Mouse (Mus musculus) right cerebral cortex, postnatal 25 days (tissue): ENCODE measurements around the gene Rin1.
A peak's percentile ranks its signal among the peaks of the same experiment; 100 is the strongest.
"Not testable (repeated sequence)": the region's sequence is repeated elsewhere in the genome, so short reads cannot be mapped to it uniquely, and the experiment has no call there.

ENCODE experiments used
- DNase-seq: peaks from one replicate; pipeline ENCODE4 v3.0.0; 2022

Gene Rin1

DNA sequence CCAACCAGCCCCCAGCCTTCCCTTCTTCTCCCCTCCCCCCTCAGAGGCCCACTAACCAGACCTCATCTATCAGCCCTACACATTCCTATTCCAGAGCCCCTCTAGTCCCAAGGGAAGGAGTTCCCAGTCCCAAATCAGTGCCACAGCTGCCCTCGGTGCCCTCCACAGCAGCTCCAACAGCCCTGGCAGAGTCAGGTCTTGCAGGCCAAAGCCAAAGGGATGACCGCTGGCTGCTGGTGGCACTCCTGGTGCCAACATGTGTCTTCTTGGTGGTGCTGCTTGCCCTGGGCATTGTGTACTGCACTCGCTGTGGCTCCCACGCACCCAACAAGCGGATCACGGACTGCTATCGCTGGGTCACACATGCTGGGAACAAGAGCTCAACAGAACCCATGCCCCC lies 19.7 kb downstream of the Rin1 start:
- no peak for DNase-seq

DNA sequence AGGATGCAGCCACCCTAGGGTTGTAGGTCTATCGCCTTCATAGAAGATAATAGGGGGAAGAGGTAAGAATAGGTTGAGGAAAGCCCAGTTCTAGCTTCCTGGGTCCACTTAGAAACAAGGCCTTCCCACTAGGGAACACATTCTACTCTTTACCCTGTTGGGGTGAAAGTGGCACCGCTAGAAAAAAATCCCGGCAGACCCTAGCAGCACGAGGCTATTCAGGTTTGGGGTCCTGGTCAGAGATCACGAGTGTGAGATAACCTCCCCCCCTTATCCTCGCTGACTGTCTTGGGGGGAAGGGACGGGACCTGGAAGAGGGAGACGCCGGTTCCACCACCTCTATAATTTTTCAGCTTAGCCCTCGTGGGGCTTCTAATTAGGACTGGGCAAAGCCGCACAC lies 20.8 kb downstream of the Rin1 start:
- no peak for DNase-seq

GRCm38 (mm10) chr19:5071545-5072369 lies 21.5 kb downstream of the Rin1 start:
- DNase-seq: no peak

GRCm38 (mm10) chr19:5072389-5073019 lies 22.2 kb downstream of the Rin1 start:
- no peak for DNase-seq

DNA sequence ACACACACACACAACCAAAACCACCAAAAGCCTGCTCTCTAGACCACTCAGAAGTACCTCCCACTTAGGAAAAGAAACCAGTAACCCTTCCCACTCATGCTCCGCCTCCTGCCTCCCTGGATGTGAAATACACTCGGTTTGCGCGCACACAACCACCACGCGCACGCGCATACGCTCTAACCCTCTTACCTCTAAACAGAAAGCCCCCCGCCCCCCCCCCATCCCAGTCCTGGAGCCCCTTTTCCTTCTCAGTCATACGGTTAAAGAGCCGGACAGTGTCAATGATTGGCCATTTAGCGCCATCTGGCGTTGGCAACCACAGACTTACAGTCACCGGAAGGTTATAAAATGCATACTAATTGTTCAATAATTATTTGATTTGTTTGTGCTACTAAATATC lies 22.7 kb downstream of the Rin1 start:
- no peak for DNase-seq

DNA sequence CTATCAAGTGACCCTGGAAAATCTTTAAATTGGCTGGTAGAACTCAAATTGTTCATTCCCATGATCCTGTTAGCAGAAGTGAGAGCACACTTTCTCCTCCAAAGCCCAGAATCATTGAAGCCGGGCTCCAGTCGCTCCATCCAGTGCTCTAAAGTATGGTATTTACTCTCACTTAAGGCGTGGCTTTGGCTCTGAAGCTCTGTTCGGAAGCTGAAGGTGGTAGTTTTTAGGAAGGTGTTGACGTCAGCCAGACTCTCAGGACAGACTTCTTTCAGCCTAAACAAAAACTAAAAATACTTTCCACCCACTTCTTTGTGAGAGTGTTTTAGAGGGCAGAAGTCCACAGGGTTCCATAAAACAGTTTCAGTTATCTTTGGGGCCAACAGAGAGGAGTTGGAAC lies 23.2 kb downstream of the Rin1 start:
- no peak for DNase-seq

DNA sequence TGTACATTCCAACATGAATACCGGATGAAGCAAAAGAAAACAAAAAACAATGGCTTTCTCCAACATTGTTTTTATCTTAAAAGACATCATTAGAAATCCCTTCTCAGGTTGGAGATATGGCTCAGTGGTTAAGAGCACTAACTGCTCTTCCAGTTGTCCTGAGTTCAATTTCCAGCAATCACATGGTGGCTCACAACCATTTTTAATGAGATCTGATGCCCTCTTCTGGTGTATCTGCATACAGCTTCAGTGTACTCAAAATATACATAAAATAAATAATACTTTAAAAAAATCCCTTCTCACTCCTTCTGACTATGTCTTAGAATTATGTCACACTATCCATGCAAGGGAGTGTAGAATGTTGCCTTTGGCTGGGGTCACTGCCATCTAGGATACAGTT lies 29.0 kb downstream of the Rin1 start:
- no peak for DNase-seq

DNA sequence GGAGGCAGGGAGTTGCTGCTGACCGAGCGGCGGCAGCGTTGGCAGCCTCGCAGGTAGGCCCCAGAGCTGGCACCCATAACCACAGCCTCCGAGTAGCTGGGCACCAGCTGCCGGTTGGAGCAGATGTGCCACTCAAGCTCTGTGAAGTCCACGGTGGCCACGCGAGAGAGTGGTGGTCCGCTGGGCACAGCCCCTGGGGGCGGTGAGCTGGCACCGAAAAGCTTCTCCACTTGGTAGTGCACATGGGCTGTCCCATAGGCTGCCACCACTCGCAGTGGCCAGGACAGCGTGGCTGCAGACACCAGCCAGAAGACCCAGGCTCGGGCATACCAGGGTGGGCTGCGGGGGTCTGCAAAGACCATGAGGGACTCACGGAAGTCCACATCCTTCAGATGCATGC lies 31.7 kb downstream of the Rin1 start:
- no peak for DNase-seq

DNA sequence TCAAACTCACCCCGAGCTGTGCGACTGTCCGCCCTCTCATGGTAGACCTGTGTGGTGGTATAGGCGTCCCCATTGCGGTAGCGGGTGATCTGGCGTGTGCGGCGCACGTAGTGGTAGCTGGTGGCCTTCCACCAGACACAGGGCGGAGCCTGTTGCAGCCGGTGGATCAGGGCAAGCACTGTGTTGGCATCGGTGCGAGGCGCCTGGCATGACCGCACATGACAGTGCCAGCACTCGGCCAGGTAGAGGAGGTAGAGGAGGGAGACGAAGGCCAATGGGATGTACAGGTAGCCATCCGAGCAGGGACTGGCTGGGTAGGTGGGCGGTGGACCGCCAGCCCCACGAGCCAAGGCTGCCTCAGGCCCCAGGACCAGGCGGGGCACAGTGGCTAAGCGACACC lies 32.3 kb downstream of the Rin1 start:
- DNase-seq: no peak

GRCm38 (mm10) chr19:5083961-5084833 lies 33.9 kb downstream of the Rin1 start:
- no peak for DNase-seq

DNA sequence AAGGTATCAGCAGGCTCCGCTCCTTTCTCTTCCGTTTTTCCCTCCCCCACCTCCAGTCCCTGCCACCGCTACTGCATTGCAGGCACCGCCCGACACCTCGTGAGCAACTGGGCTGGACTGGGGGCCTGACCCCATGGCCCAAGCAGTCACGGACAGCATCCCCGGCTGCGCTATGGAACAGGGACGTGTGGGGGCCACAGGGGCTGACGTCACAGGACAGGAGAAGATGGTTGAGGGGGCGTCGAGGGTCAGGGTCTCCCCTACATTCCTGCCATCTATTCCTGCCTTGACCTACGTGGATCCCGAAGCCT lies 34.5 kb downstream of the Rin1 start:
- no peak for DNase-seq

GRCm38 (mm10) chr19:5085145-5085863 lies 35.0 kb downstream of the Rin1 start, which contains the start of gene Tmem151a:
Gene Tmem151a, minus strand, starts transcription at chr19:5085531.
- DNase-seq: peak; percentile 69

- DNase-seq: not testable (repeated sequence)
These were observed 36.3 kb downstream of the Rin1 start for GRCm38 (mm10) chr19:5086533-5086932.

DNA sequence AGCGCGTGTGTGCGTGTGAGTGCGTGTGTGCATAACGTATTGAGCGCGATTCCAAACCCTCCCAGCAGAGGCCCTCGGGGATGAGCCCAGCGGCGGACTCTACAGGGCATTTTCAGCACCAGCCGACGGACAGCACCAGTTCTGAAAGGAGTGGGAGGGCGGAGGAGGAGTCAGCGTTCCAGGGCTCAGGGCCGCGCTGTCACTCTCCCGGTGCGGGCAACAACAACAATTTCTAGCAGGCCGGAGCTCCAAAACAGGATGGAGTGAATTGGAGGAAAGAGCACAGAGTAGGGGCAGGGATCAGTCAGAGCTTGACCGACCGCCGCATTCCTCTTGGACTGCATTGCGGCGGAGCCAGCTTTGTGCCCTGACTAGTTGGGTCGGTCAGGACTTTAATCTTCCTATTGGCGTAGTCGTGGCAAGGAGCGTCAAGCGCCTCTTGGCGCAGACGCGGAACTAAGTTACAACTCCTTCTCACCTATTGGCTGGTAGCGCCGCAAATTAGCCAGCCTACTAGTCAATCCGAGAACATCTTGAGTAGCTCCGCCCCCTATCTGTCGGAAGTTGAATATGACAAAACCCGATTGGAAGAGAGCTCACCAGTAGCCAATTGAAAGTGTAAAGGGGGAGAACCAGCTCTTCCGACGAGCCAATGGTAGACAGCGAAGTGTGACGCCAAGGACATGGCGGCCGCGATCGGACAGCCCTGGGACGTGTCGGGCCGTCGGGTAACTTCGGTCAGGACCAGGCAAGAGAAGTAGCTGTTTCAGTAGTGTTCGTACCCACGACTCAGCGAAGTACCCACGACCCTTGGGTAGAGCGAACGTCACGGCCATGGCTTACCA lies 37.8 kb downstream of the Rin1 start, which contains the start of gene Yif1a:
Gene Yif1a, plus strand, starts transcription at position 655 of the 845 bp plus-strand sequence.
- DNase-seq: peak; percentile 92

DNA sequence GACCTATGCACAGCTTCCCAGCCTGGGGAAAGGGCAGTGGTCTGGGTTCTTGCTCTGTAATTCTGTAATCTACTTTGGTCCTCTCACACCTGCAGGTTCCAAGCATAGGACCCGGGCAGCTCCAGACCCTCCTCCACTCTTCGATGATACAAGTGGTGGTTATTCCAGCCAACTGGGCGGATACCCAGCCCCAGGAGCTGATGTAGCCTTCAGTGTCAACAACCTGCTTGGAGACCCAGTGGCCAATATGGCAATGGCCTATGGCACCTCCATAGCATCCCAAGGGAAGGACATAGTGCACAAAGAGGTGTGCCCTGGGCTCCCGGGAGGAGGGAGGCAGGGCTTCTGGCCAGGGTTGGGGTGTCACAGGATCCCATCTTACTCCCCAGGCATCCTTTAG lies 39.0 kb downstream of the Rin1 start:
- no peak for DNase-seq

- DNase-seq: no peak
These were observed 41.8 kb downstream of the Rin1 start for GRCm38 (mm10) chr19:5092083-5092482.

DNA sequence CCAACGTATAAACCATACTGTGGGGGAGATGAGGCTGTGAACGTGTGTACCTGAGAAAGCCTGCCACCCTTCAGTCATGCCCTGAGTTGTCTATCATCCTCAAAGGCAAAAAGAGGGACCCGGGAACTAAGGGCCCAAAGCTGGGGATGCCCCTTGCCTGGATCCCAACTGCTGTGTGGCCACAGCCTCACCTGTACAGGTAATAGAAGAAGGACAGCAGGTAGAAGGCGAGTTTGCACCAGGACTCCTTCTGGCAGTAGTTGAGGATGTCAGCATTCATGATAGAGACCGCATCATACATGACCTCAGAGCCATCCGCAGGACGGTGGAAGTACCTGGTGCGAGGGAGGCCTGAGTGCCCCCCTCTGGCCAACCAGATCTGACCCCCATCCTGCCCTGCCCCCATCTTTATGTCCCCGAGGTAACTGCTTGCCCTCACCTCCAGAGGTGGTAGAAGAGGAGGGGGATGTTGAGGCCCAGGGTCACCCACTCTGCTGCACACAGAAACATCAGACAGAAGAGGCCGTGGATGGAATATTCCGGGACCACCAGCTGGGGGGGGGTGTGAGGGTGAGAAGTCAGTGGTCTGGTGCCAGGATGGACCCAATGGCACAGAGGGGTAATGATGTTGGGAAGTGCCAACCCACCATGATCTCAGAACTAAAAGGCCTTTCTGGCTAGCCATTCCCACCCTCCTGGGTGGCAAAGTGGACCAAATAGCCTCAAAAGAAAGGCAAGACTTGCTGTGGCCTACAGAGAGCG lies 43.4 kb downstream of the Rin1 start:
- DNase-seq: no peak

DNA sequence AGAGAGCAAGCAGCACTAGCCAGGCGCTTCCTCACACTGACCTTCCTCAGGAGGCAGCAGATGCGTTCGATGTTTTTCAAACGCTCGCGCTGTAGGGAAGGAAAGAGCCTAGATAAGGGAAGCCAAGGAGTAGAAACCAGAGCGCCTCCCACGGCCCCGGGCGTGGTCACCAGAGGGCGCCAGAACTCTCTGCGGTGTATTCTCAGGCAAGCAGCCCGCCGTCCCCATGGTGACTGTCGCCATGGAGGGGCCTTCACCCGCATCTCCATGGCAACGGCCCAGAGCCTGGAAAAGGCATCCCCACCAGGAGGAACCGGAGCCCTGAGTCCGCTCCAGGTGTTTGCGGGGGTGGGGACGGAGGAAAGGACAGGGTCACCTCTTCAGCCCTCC lies 44.0 kb downstream of the Rin1 start:
- peak; percentile 97 for DNase-seq

DNA sequence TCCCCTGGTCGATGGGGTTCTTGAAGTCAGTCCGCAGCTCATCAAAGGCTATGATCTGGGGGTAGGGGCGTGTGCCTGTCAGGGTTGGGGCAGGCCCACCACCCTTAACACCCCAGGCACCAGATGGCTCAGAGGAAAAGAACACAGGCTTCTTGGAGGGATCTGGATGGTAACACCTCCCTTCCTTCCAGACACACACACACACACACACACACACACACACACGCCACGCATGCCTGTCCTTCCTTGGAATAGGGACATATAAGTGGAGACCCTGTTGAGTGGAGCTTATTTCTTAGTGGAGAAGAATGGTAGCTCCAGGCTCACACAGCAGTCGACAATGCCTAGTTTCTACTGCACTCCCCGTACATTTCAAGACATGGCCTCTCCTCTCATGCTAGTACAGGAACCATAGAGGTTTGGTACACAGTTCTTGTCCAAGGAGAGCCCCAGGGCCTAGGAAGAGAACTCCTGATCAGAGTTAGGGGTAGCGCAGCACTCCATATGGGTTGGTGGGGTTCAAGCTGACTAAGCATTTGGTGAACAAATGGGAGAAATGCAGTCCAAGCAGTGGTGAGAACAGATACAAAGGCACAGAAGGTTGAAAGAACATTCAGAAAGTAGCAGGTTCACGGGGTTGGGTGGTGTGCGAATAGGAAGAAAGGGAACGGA lies 44.6 kb downstream of the Rin1 start:
- DNase-seq: no peak

GRCm38 (mm10) chr19:5095887-5096474 lies 45.7 kb downstream of the Rin1 start:
- no peak for DNase-seq
